Mouse (Mus musculus) G1E (cell line): ENCODE measurements around the gene Arid3b.

Experiments
- CTCF ChIP-seq: IDR thresholded peaks from 2 replicates; pipeline ENCODE4 v1.5.1; 2012; ENCODE audit warnings: low read depth, low read length, inconsistent platforms, mixed read lengths
- GATA1 ChIP-seq: IDR thresholded peaks from 2 replicates; pipeline ENCODE4 v1.6.1; 2012; ENCODE audit warnings: borderline replicate concordance, low read length, inconsistent platforms, mixed read lengths
- GATA2 ChIP-seq: IDR thresholded peaks from 2 replicates; pipeline ENCODE4 v1.6.1; 2012; ENCODE audit warnings: low read depth, low read length, inconsistent platforms, borderline replicate concordance
- POLR2AphosphoS5 ChIP-seq: IDR thresholded peaks from 2 replicates; pipeline ENCODE4 v1.6.1; 2012; ENCODE audit warnings: low read depth, low read length, inconsistent platforms; ENCODE audit not compliant: insufficient replicate concordance
- TAL1 ChIP-seq: conservative IDR thresholded peaks from 2 replicates; pipeline ENCODE4 v1.6.1; 2012; ENCODE audit warnings: low read depth, low read length, inconsistent platforms, mixed read lengths

- TF ChIP-seq GATA2 = no peak
- no peak for TF ChIP-seq POLR2AphosphoS5
- TF ChIP-seq GATA1 = no peak
- TF ChIP-seq CTCF = no peak
- TF ChIP-seq TAL1 = no peak
Observed at GRCm38 (mm10) chr9:57874994-57875393, 38.4 kb upstream of the Arid3b start.
